Mouse (Mus musculus) G1E (cell line): ENCODE data around the gene Gpx4.

Source experiments
- CTCF ChIP-seq: IDR thresholded peaks from 2 replicates; pipeline ENCODE4 v1.5.1; 2012; ENCODE audit warnings: low read depth, low read length, inconsistent platforms, mixed read lengths
- GATA1 ChIP-seq: IDR thresholded peaks from 2 replicates; pipeline ENCODE4 v1.6.1; 2012; ENCODE audit warnings: borderline replicate concordance, low read length, inconsistent platforms, mixed read lengths

DNA sequence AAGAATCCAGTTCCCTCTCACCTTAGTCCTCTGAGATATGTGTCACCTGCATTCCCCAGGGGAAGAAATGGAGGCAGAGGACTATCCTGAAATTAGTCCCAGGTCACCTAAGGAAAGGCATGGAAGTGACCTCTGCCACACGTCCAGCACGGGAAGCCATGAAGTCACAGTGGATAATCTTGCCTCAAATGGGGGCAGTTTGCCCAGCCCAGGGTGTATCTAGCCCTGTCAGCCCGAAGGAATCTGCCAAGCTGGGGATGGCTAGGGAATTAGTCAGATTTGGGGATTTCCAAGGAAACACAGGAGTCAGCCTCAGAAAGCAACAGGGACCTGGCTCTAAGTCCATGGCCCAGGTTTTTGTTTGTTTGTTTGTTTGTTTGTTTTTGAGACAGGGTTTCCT, 57.2 kb downstream of the Gpx4 start:
- TF ChIP-seq CTCF (no peak), GATA1 (no peak)
